Mouse (Mus musculus) natural killer cell, adult 2 months (primary cell): ENCODE measurements around the gene Hdac9.
A peak's percentile ranks its signal among the peaks of the same experiment; 100 is the strongest.

ENCODE experiments used
- DNase-seq, 2 experiments: peaks; one replicate each; pipeline ENCODE4 v3.0.0; 2022; ENCODE audit warnings: low spot score in 2 of 2

The Hdac9 gene

DNA sequence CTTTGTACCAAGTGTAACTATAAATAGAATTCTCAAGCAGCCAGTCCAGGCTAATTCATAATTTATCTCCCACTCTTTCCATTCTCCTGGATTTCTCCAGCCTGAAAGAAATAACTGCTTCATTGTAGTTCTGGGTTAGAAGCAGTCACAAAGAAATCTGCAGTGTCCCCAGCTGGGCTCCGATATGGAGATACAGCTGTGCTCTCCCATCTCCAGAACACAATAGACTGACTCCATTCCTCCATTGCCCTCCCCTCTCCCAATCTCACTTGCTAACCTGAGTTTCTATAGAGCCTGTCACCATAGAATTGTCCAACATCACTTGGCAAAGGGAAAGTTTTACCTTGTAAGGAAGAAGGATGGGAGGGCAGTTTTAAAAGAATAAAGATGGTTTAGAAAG is 218.9 kb downstream of the Hdac9 start:
- DNase-seq = no peak

DNA sequence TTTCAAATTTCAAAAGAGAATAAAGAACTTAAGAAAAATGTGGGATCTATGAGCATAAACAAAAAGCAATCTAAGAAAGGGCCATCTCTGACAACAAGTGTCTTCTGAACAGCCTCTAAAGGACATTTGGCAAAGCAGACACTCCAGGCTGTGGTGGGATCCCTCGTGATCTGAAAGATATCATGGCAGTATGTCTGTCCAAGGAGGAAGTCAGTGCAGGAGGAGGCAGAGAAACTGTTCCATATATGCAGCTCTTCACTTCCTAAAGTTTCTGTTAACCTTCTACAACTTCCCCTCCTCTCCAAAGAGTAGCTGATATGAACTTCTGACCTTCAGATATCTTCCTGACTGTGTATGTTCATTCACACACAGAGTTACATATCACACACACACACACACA is 220.2 kb downstream of the Hdac9 start:
- DNase-seq = no peak

DNA sequence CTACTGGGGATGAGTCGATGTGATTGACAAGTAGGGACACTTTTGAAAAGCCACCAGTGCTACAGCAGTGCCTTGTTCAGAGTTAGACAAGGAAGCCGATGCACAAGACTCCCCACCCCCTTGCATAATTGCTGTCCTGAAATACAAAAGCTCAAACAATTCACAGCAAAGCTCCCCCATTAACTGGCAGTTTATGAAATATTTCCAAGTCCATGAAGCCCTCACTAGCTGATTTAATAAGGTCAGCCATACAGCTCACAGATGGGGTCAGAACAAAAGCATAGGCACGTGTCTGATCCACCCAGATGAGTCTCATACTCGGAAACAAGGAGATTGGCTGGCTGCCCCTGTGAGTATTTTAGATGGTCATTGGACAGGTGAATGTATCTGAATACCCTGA is 228.0 kb downstream of the Hdac9 start:
- DNase-seq = no peak

DNA sequence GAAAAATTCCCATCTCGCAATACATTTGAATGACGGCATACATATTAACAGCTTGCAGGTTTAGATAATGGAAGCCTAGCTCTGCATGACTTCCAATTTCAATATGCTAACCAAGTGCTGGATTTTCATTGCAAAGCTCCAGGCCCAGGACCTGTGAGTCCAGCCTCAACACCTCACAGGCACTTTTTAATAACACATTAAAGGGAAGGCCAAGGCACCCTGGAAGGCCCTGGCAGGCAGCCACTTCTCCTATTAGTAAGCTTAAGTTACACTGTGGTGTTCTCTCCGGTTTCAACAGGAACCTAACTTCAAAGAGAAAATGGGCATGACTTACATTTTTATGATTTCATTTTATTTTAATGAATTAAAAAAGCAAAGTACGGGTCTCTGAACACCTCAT is 233.5 kb downstream of the Hdac9 start:
- no peak for DNase-seq

DNA sequence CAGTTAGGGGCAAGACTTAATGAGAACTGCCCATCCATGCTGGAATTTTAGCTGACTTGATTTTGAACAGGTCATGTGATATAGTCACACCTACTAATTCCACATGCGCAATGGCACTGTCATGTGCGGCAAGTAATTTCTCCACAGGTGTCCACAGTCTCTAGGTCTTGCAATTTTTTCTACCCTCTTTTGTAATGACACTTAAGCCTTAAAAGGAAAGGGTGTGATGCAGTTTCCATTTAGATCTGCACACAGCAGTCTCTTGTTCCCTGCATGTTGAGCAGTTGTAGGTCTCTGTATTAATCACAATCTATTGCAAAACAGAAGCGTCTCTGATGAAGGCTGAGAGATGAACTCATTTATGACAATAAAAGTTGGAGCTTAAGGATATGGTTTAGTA is 234.2 kb downstream of the Hdac9 start:
- DNase-seq = no peak

DNA sequence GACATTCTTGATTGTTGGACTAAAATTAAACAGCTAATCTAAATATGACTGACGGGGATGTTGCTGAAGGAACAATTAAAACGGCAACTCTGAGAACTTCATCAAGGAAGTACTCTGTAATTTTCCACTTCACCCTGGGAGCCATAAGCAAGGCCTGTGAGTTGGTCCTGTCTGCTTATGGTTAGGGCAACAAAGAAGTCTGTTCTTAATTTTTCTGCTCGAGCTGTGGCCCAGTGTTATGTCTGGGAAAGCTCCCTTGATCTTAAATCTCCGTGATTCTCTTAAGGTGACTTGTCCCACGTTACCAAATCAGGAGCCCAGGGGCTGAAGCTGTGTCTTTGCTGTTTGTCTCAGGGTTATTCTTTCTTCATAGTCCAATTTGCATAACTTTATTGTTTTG is 236.3 kb downstream of the Hdac9 start:
- DNase-seq = no peak

DNA sequence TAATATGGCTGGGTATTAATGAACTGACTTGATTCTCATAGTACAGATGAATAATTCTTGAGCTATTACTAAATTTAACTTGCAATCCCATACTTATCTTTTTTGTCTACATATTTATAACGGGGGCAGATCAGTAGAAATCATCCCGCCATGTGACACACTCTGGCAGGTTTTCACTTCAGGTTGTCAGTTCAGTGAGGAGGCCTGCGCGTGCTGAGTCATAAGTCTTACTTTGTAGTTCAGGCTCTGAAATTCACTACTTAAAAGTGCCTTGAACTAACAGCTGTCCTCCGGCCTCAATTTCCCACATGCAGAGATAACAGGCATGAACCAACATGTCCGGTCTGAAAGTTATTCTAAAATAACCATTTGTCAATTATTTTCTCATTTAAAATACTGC is 239.8 kb downstream of the Hdac9 start:
- DNase-seq = no peak

DNA sequence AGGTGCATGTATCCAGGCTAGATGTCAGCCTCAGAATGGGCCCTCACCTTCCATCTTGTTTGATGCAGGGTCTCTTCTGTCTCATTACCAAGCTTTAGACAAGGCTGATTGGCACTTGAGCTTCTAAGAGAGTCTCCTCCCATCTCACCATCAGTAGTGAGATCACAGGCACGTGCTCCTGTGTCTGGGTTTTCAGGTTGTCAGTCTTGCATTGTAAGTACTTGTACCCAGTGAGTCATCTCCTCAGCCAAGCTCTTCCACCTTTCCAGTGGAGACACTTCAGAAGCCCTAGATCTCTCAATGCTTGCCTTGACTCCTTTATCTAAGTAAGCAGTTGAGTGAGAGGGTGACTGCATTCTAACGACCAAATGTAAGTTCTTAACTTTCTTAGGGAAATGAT is 242.7 kb downstream of the Hdac9 start:
- no peak for DNase-seq

DNA sequence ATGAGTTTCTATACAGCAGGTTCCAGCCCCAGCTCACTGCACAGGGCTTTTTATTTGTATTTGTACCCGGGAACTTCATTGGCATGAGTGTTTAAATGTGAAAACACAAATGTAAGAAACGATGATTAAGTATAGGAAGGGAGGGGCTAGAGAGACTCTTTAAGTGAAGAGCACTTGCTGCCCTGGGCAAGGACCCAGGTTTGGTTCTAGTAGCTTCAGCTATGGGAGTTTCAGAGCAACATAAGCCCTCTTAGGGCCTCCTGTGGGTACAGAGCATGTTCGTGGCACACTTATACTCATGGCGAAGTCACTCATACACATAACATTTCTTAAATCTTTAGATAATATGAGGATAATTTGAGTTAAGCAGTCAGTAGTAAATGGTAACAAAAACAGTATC is 243.4 kb downstream of the Hdac9 start:
- no peak for DNase-seq

DNA sequence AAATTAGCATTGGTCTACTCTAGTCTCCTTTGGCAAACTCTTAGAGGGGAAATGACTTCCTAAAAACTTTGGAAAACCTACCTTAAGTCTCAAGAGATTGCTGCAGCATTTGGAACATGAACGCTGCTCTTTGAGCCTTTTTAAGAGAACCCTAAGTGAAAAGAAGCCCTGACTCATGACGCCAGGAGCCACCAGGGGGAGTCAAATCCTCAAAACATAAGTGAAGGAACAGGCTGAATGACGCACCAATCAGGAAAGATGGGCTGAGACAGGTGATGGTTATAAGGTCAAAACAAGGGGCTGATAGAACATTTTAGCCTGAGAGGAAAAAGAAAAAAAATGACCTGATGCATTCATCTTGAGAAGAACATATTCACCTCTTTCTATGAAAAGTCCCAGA is 252.1 kb downstream of the Hdac9 start:
- peak; percentile 38 to 67 for DNase-seq

DNA sequence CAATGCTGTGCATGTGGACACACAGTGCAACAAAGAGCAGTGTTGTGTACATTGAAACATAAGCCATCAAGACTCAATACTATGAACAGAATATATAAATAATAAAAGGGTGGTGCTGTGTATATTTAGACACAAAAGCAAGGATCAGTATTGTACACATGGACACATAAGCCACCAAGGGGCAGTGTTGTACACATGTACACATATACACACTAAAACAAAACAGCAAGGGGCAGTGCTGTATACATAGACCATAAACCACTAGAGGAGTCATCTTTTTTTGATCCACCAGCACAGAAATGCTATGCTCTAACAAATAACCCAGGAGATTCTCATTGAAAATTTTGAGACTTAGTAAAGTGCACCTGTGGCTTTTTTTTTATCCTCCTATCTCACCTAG is 255.5 kb downstream of the Hdac9 start:
- no peak for DNase-seq

DNA sequence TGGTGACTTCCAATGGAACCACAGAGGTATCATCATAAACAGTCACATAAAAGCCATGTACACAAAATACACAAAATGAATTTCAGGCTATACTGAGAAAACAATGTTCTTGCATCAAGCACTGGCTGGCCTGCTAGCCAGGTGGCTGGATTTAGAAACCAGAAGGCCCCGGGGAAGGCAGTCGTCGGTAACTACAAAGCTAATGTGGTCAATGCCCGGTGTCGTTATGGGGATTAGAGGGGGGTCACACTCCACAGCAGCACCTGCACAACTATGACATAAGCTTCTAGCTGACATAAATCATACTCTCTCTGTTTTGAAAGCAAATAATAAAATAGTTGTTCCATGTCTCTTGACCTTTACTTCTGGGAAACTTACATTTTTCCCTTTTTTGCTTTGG is 256.9 kb downstream of the Hdac9 start:
- DNase-seq = no peak

DNA sequence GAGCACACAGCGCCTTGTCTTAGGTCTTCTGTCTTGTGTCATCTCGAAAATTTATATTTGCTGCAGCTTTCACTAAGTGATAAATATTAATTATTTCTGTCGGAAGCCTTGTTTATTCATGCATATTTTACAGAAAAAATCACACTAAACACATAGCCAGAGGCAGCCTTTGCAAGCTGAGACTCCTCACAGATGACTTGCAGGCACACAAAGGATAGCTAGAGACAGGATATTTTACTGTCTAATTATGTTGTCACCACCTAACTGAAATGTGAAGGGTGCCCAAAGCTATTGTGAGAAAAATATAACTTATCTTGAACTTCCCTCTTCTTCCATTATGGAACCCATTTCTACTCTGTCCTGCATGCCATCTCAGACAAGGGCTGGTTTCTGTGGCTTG is 258.3 kb downstream of the Hdac9 start:
- DNase-seq = no peak

DNA sequence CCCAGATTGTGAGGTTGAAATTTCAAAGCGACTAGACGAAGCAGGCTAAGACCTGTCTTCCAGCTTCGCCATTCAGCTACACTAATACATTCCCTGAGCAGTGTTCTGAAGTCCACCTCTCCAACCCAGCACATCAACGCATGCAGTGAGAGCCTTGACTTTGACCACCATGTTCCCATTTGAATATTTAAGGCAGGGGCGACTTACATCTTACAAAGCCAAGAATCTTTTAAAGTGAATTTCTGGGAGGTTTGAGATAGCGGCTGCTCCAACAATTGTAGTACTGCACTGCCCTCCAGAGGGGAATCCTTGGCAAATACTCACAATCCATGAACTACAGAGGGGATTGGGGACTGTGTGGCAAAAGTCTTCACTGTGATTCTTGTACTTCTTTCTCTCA is 258.8 kb downstream of the Hdac9 start:
- no peak for DNase-seq

DNA sequence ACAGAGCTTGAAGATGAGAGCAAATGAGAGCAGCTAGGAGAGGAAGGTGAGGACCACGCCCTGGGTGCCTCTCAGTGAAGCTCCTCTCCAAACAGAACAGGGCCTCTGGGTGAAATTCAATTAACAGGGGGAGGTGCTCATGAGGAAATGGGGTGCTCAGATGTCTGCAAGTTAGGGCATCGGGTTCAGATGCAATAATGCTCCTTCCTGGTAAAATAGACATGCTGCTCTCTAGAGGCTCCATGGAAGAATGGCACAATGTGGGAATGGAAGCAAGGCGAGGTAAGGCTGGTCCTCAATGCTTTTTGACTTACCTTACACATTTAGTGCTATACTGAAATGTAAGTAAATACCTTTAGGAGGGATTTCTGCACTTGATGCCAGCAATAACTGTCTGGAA is 263.3 kb downstream of the Hdac9 start:
- DNase-seq = no peak

DNA sequence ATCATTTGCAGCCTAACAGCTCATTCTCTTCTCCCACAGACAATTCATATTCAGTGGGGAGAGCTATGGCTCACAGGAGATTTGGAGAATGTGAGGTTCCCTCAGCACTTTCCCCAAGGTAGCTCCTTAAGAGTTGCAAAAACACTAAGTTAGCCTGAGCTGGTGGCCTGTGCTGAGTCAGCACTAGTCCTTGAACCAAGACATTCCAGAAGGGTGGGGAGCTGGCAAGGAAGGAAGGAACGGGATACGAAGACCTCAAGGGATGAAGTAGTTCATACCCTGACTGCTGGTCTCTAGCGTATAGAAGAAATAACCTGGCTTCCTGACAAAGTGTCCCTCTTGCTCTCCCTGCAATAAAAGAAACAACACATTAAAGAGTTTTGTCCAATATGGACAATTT is 268.1 kb downstream of the Hdac9 start:
- DNase-seq = no peak

DNA sequence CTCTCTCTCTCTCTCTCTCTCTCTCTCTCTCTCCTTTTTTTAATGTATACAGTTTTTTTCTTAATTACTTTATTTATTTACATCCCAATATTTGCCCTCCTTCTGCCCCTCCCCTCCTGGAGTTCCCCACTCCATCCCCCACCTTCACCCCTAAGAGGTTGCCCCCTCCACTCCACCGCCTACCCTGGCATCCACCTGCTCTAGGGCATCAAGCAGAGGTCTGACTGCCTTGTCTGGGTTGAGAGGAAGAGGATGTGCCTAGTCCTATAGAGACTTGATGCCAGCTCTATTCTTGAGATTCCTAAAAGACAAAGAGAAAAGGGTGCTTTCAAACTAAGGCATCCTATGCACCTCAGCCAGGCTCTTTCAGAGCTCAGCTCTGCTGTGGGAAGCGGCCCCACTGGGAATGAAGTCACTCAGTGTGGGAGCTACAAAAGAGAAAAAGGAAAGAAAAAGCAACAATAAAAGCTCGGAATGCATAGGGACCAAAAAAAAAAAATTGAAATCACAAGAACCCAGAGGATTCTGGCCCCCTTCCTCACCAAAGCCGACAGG is 275.1 kb downstream of the Hdac9 start:
- no peak for DNase-seq

DNA sequence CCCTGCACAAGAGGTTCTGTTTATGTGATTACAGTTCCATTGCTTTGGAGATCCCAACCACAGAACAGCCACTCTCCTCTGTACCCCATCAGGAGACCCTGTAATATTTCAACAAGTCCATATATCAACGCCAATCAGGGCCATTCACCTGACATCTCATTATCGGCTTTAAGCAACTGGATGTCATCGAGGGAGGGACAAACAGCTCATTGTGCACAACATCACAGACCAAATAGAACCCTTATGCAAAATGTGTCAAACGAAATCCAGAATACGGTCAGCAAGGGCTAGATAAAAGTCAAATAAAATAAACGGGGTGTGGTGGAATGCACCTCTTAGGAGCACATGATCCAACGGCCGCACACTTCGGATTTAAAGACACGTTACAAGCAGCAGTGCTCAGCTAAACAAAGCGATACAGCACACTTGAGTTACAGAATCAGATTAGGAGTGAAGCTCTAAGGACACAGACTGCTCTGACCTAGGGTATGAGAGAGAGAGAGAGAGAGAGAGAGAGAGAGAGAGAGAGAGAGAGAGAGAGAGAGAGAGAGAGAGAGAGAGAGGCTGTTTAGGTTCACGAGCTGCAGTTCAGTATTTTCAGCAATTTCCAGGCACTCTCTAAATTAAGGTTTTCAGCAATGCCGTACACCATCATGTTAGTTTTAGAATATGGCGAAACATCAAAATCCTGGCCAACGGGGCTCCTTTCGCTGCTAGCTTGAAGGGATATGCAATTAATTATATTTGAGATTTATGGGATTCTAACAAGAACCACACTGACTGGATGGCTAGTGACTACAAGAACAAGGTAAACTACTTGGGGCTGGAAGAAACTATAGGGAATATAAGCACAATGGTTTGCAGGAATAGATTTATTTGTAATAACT is 279.4 kb downstream of the Hdac9 start:
- no peak for DNase-seq

DNA sequence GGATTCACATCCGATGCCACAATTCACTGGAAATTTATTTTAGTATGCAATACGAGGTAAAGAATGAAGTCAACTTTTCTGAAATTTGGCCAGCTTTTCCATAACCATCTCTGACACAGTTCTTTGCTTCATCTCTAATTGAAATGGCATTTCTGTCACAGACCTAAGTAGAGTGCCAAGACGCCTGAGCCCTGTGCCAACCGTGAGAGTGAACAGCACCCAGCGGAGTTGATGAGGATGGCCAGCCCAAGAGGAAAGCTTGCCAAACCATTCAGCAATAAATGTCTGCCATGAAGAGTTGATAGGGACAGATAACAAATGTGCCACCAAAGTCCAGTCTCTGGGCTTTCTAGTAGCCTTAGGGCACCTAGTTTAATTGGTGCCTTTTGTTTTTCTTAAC is 297.8 kb downstream of the Hdac9 start:
- DNase-seq = no peak

DNA sequence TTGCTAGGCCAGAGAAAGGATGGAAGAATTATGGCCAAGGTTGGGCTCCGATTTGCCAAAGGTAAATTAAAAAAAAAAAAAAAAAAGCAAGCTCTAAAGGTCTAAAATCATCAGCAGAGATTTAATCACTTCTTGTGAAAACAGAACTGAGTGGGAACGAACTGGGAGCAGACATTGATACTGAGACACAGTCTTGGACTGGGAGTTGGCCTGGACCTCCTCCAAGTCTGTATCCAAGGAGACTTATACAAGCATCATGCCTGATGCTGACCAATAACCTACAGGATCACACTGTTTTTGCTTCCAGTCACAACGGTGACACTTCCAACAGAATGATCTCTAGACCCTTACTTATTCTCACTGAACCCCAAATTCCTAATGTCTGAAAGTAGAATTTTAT is 298.6 kb downstream of the Hdac9 start:
- DNase-seq = no peak

DNA sequence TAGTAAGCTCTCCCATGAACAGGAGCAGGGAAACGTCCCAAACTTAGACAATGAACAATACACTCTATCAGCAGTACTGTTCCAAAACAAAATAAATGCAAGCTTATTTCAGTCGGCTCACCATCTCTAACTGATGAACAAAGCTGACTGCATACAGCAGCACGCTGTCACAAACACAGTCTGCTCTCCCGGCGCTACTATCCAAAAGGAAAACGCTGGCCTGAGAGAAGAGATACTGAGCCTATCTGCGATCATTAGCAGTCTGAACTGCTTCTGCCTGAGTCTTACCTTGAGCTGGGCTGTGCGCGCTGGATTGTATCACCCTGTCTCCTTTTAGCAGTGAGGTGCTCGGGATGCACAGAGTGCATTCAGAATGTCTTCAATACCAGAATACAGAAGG is 299.1 kb downstream of the Hdac9 start:
- no peak for DNase-seq

DNA sequence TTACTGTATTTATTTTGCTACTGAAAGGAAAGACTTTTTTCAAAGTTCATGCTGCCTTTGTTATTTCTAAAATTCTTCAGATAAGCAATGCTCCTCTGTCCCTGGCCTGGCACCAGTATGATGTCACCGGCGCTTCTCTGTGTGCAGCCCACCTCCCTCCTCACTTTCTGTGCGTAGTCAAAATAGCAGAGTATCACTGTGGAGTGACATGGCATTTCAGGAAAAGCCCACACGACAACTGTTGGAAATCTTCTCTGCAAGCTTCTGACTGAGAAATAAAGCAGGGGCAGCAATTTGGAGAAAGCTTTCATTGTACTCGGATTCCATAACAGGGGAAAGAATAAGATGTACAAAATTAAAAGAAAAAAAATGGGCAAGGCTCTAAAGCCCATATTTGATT is 302.1 kb downstream of the Hdac9 start:
- DNase-seq = no peak

DNA sequence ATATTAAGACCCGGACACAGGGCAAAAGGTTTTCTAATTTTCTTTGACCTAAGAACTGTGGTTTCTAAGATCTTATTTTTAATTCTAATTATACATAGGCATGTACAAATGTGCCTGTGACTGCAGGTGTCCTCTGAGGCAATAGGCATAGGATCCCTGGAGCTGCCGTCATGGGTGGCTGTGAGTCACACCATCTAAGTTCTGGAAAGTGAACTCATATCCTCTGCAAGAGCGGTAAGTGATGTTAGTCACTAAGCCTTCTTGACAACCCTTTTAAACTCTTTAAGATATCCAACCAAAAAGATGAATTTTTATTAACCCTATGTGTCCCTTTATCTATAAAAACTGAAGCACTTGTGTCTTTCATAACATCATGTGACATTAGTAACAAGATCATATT is 304.4 kb downstream of the Hdac9 start:
- DNase-seq = no peak

DNA sequence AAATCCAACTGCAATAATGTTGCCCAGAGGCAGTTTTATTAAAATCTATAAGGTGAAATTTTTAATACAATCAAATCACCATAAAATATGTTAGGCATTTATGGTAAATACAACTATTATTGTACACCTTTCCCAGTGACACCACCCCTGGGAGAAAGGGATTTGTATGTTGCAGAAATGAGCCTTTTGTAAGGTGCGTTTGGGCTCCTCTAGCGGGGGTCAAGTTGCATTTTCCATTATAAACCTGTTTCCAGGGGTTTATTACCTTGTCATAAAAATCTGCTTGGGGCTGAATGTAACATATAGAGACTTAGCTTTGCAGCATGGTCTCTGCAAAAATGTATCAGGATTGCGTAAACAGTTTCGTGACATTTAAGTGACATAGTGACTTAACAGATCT is 312.4 kb downstream of the Hdac9 start:
- DNase-seq = no peak
